Mouse (Mus musculus) myocyte (in vitro differentiated cells): ENCODE measurements around the gene Phf21a. TPM values are rescaled to one million over a fixed set of nuclear protein-coding genes. Genes with fewer than 3 reads are reported as not detected.
A peak's percentile ranks its signal among the peaks of the same experiment; 100 is the strongest.

Experiments used
- H3K27me3 ChIP-seq: one replicate; pipeline ENCODE4 v1.6.1; 2011; ENCODE audit not compliant: control insufficient read depth, insufficient read depth, insufficient read length
- H3K36me3 ChIP-seq: one replicate; pipeline ENCODE4 v1.6.1; 2011; ENCODE audit not compliant: control insufficient read depth, insufficient read depth
- H3K4me2 ChIP-seq: one replicate; pipeline ENCODE4 v1.6.1; 2011; ENCODE audit warnings: low read depth, control low read depth
- H3K4me3 ChIP-seq: one replicate; pipeline ENCODE4 v1.5.1; 2011; ENCODE audit warnings: mild to moderate bottlenecking, control low read depth, moderate library complexity
- H3K79me2 ChIP-seq: one replicate; pipeline ENCODE4 v1.6.1; 2011; ENCODE audit not compliant: control insufficient read depth, insufficient read depth
- H3ac ChIP-seq: one replicate; pipeline ENCODE4 v1.6.1; 2011; ENCODE audit not compliant: control insufficient read depth, insufficient read length
- CEBPB ChIP-seq: IDR thresholded peaks from 2 replicates; pipeline ENCODE4 v1.6.1; 2011; ENCODE audit warnings: mild to moderate bottlenecking, moderate library complexity; ENCODE audit not compliant: poor library complexity, insufficient read depth, severe bottlenecking
- E2F4 ChIP-seq: IDR thresholded peaks from one replicate; pipeline ENCODE4 v1.6.1; 2011; ENCODE audit warnings: mild to moderate bottlenecking, control low read depth, moderate library complexity; ENCODE audit not compliant: insufficient read depth
- MAX ChIP-seq: IDR thresholded peaks from one replicate; pipeline ENCODE4 v1.6.1; 2011; ENCODE audit warnings: low read depth, mild to moderate bottlenecking, control low read depth
- MYOD1 ChIP-seq, 3 experiments: IDR thresholded peaks; one replicate each; pipeline ENCODE4 v1.6.1; 2011; ENCODE audit warnings: control low read depth in 2 of 3, low read depth in 2 of 3, mild to moderate bottlenecking in 2 of 3, moderate library complexity in 1 of 3; ENCODE audit not compliant: insufficient read length in 2 of 3, control insufficient read depth in 1 of 3
- MYOG ChIP-seq, 3 experiments: IDR thresholded peaks; one replicate each; pipeline ENCODE4 v1.6.1; 2011; ENCODE audit warnings: control low read depth in 2 of 3, low read depth in 2 of 3, mild to moderate bottlenecking in 2 of 3; ENCODE audit not compliant: insufficient read length in 2 of 3, control insufficient read depth in 1 of 3, insufficient read depth in 1 of 3
- POLR2A ChIP-seq: IDR thresholded peaks from one replicate; pipeline ENCODE4 v1.6.1; 2011; ENCODE audit warnings: low read depth, mild to moderate bottlenecking, control low read depth, moderate library complexity; ENCODE audit not compliant: insufficient read length
- POLR2AphosphoS2 ChIP-seq: IDR thresholded peaks from one replicate; pipeline ENCODE4 v1.6.1; 2011; ENCODE audit warnings: low read depth, control low read depth; ENCODE audit not compliant: insufficient read length
- REST ChIP-seq: IDR thresholded peaks from one replicate; pipeline ENCODE4 v1.6.1; 2011; ENCODE audit warnings: mild to moderate bottlenecking, control low read depth, moderate library complexity; ENCODE audit not compliant: insufficient read depth, insufficient read length
- SRF ChIP-seq: IDR thresholded peaks from one replicate; pipeline ENCODE4 v1.6.1; 2011; ENCODE audit warnings: low read depth; ENCODE audit not compliant: control insufficient read depth, insufficient read length
- TCF12 ChIP-seq: IDR thresholded peaks from one replicate; pipeline ENCODE4 v1.6.1; 2011; ENCODE audit warnings: mild to moderate bottlenecking, control low read depth; ENCODE audit not compliant: poor library complexity, insufficient read depth, severe bottlenecking
- TCF3 ChIP-seq: IDR thresholded peaks from one replicate; pipeline ENCODE4 v1.6.1; 2011; ENCODE audit warnings: low read depth, control low read depth; ENCODE audit not compliant: insufficient read length
- USF1 ChIP-seq: IDR thresholded peaks from one replicate; pipeline ENCODE4 v1.6.1; 2011; ENCODE audit warnings: low read depth, mild to moderate bottlenecking, control low read depth, moderate library complexity
- polyA plus RNA-seq: library from polyadenylated mRNA; unstranded; fragments of >200 nt; fragmentation: generic; extraction: Trizol; gene quantifications from one replicate; pipeline ENCODE4 v1.2.1, GENCODE M21; 2012; ENCODE audit warnings: missing spikeins

Phf21a gene
- polyA plus RNA-seq, 1 experiment: 14.7 TPM

DNA sequence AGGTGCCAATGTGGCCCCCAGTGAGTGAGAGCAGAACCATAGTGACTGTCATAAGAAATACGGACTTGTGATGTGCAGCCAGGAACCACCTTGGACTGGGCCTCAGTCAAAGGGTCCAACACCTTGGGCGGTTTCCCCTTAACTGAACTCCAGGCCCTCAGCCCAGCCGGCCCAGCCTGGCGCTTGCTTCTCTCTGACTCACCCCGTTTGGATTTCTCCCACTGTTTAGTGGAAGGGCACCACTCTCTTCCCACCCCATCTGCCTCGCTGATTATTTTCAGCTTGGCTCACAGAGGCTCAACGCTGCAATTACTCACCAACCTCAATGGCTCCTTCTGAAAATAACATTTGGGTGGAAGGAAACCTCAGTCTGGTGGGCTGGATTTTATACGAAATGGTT, 40.7 kb upstream of the Phf21a start:
- H3K36me3 ChIP-seq: no peaks in the 10 kb centered on the region
- H3K79me2 ChIP-seq: no peaks in the 10 kb centered on the region
- peak in 1 of 3 experiments; percentile 13 for TF ChIP-seq MYOG (IDR thresholded peaks at IDR 0.05; ENCODE audit: control insufficient read depth in 1 of 3, insufficient read depth in 1 of 3, insufficient read length in 2 of 3, low read depth in 2 of 3)
- no peak for TF ChIP-seq E2F4
- peak in 1 of 3 experiments; percentile 23 for TF ChIP-seq MYOD1 (IDR thresholded peaks at IDR 0.05; ENCODE audit: control insufficient read depth in 1 of 3, insufficient read length in 2 of 3, low read depth in 2 of 3)
- no peak for TF ChIP-seq SRF
- peak; percentile 55 for TF ChIP-seq POLR2A
- TF ChIP-seq MAX: no peak
- no peak for TF ChIP-seq REST
- no peak for TF ChIP-seq TCF12
- TF ChIP-seq USF1: no peak
- no peak for TF ChIP-seq TCF3
- TF ChIP-seq POLR2AphosphoS2: peak; percentile 51
- 0 out of 2 replicates have a peak, but pooled peaks have one; percentile 19 for TF ChIP-seq CEBPB
- H3K27me3 ChIP-seq: no peaks in the 10 kb centered on the region
- H3K4me2 ChIP-seq: peak overlapping the region; percentile 100
- no peak overlapping the region for H3ac ChIP-seq
- peak overlapping the region; percentile 9 for H3K4me3 ChIP-seq

DNA sequence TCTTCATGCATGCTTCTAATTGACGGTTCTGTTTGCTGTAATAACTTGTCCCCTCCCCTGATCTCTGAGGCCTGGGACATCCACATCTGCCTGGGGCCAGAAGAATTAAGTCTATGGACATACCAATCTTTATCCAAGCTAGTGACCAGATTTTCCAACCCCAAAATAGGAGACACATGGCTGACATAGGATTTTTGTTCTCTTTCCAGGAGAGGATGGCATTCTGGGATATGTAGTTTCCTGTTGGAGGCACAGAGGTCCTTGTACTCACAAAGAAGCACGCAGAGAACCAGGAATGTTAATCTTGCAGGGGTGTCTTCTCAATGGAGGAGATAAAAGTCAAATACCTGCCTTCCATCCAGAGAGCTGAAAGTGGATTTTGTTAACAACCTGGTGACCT, 40.2 kb upstream of the Phf21a start:
- H3K27me3 ChIP-seq: no peaks in the 10 kb centered on the region
- no peaks in the 10 kb centered on the region for H3K36me3 ChIP-seq
- no peak for TF ChIP-seq E2F4
- TF ChIP-seq USF1: peak; percentile 7
- no peak overlapping the region for H3ac ChIP-seq
- no peaks in the 10 kb centered on the region for H3K79me2 ChIP-seq
- peak overlapping the region; percentile 100 for H3K4me2 ChIP-seq
- H3K4me3 ChIP-seq: peak overlapping the region; percentile 9

DNA sequence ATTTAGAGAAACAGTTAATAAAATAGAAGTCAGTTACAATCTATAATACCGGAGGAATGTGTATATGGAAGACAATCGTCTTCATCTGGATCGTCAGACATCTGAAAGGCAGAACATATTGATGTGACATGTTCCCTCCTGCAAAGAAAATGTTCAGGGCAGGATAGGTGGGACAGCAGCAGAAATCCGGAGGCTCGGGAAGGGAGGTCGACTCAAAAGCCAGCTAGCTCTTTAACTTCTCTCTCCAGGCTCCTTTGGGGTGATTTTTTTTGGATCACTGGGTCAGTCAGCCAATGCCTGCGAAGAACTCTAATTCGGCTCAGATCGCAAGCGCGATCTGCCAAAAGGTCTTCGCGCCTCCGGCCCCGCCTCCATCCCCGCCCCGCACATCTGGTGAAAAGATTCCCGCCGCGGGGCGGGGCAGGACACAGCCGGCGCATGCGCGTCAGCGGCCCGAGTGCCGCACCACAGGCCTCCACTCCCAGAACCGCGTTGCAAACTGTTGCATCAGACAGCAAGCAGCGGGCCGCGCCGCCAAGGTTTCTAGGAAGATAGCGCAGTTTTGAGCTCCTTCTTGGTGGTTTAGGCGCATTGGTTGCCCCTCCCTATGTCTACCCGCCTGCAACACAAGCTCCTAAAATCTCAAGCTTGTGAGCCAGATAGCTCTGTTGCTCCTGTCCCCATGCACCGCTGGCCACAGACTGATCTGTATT, 37.7 kb upstream of the Phf21a start:
- no peaks in the 10 kb centered on the region for H3K27me3 ChIP-seq

DNA sequence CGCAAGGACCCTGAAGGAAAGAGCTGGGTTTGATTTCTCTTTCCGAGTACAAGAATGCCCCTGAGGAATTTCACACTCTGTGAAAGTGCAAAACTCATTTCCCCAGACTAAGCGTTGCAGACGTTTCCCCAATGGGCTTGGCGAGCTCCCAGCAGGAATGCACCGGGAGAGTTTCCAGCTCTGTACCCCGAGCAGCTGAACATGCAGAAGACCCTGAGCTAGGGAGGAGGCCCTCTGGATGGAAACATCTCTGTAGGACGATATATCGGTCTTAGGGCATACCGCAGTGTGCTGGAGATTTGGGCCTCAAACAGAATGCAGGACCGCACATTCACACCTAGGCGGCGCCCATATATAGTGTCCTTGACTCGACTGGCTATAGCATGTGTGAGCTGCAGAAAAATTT, 37.1 kb upstream of the Phf21a start:
- Histone ChIP-seq H3K4me3 (peak overlapping the region; percentile 11), H3K36me3 (no peaks in the 10 kb centered on the region), H3K27me3 (no peaks in the 10 kb centered on the region), H3ac (no peak overlapping the region), H3K79me2 (no peaks in the 10 kb centered on the region), H3K4me2 (peak overlapping the region; percentile 92)
- no peak for TF ChIP-seq TCF12
- peak in 1 of 3 experiments; percentile 17 for TF ChIP-seq MYOG (IDR thresholded peaks at IDR 0.05; ENCODE audit: control insufficient read depth in 1 of 3, insufficient read depth in 1 of 3, insufficient read length in 2 of 3, low read depth in 2 of 3)
- no peak for TF ChIP-seq USF1
- TF ChIP-seq TCF3: no peak
- peak; percentile 0 for TF ChIP-seq POLR2A
- no peak for TF ChIP-seq CEBPB
- no peak for TF ChIP-seq POLR2AphosphoS2
- TF ChIP-seq SRF: no peak
- no peak for TF ChIP-seq E2F4
- TF ChIP-seq MYOD1 (IDR thresholded peaks at IDR 0.05; ENCODE audit: control insufficient read depth in 1 of 3, insufficient read length in 2 of 3, low read depth in 2 of 3): no peak
- no peak for TF ChIP-seq REST
- no peak for TF ChIP-seq MAX

More for the DNA sequence above, 37.7 kb upstream of the Phf21a start:
- H3ac ChIP-seq: no peak overlapping the region
- H3K4me3 ChIP-seq: peak overlapping the region; percentile 11
- H3K79me2 ChIP-seq: no peaks in the 10 kb centered on the region
- TF ChIP-seq CEBPB (peak; percentile 100), E2F4 (peak; percentile 70), MYOD1 (IDR thresholded peaks at IDR 0.05; ENCODE audit: control insufficient read depth in 1 of 3, insufficient read length in 2 of 3, low read depth in 2 of 3) (peak in 1 of 3 experiments; percentile 30), SRF (no peak), POLR2A (peak; percentile 54), MYOG (IDR thresholded peaks at IDR 0.05; ENCODE audit: control insufficient read depth in 1 of 3, insufficient read depth in 1 of 3, insufficient read length in 2 of 3, low read depth in 2 of 3) (peak in 1 of 3 experiments; percentile 52), USF1 (no peak), POLR2AphosphoS2 (peak; percentile 43)
- H3K4me2 ChIP-seq: peak overlapping the region; percentile 92
- no peaks in the 10 kb centered on the region for H3K36me3 ChIP-seq

DNA sequence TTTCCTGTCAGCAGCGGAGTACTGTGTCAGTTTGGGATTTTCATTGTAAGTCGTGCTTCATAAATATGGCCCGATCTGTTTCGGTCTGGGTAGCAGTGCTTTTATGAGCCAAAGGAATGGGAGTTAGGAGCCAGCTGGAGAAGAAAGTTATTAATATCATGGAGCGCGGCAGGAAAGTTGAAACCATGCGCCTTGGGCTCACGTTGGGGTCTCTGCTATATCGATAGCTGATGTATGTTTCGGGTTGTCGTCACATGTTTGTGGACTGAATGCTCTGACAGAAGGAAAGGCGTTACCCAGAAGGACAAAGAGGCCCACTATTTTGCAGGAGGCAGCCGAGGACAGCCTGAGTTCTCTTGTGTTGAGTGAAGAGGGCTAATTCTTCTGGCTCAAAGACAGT, 36.2 kb upstream of the Phf21a start:
- Histone ChIP-seq H3K27me3 (no peaks in the 10 kb centered on the region), H3K36me3 (no peaks in the 10 kb centered on the region), H3K4me2 (peak overlapping the region; percentile 92), H3K4me3 (no peak overlapping the region), H3ac (no peak overlapping the region), H3K79me2 (no peaks in the 10 kb centered on the region)
- TF ChIP-seq POLR2AphosphoS2 (no peak), MYOD1 (IDR thresholded peaks at IDR 0.05; ENCODE audit: control insufficient read depth in 1 of 3, insufficient read length in 2 of 3, low read depth in 2 of 3) (no peak), MAX (no peak), CEBPB (no peak), REST (no peak), POLR2A (no peak), TCF12 (no peak), MYOG (IDR thresholded peaks at IDR 0.05; ENCODE audit: control insufficient read depth in 1 of 3, insufficient read depth in 1 of 3, insufficient read length in 2 of 3, low read depth in 2 of 3) (no peak)
